Mouse (Mus musculus) testis, adult 2 months (tissue): ENCODE results near the gene Ptpa. TPM values are rescaled to one million over a fixed set of nuclear protein-coding genes. Genes with fewer than 3 reads are reported as not detected.
A peak's percentile ranks its signal among the peaks of the same experiment; 100 is the strongest.
"Not testable (repeated sequence)": the region's sequence is repeated elsewhere in the genome, so short reads cannot be mapped to it uniquely, and the experiment has no call there.

Experiments
- H3K27ac ChIP-seq: fragments of 200-500 bp; 2 replicates; pipeline ENCODE4 v1.5.1; 2012; ENCODE audit warnings: low read depth, low read length; ENCODE audit not compliant: control insufficient read depth, insufficient read depth
- H3K27me3 ChIP-seq: fragments of 200-500 bp; 2 replicates; pipeline ENCODE4 v1.6.1; 2012; ENCODE audit warnings: mild to moderate bottlenecking, low read length, moderate library complexity; ENCODE audit not compliant: control insufficient read depth, insufficient read depth
- H3K36me3 ChIP-seq: fragments of 200-500 bp; 2 replicates; pipeline ENCODE4 v1.6.1; 2012; ENCODE audit warnings: mild to moderate bottlenecking, low read length; ENCODE audit not compliant: control insufficient read depth, insufficient read depth
- H3K4me1 ChIP-seq: fragments of 200-500 bp; 2 replicates; pipeline ENCODE4 v1.6.1; 2012; ENCODE audit warnings: low read length; ENCODE audit not compliant: control insufficient read depth, insufficient read depth
- H3K4me3 ChIP-seq: fragments of 200-500 bp; 2 replicates; pipeline ENCODE4 v1.5.1; 2012; ENCODE audit warnings: low read depth, mild to moderate bottlenecking, low read length, moderate library complexity, mixed read lengths; ENCODE audit not compliant: control insufficient read depth
- CTCF ChIP-seq: fragments of 200-500 bp; IDR thresholded peaks from 2 replicates; pipeline ENCODE4 v1.5.1; 2012; ENCODE audit warnings: low read depth, mild to moderate bottlenecking, inconsistent platforms, low read length, moderate library complexity; ENCODE audit not compliant: control insufficient read depth, insufficient read depth, insufficient replicate concordance
- POLR2A ChIP-seq: fragments of 200-500 bp; IDR thresholded peaks from 2 replicates; pipeline ENCODE4 v1.6.1; 2012; ENCODE audit warnings: low read depth, mild to moderate bottlenecking, inconsistent platforms, low read length, moderate library complexity; ENCODE audit not compliant: control insufficient read depth
- polyA plus RNA-seq: library from polyadenylated mRNA; depleted of rRNA; stranded (reverse); fragments of >200 nt; gene quantifications from 2 replicates; pipeline ENCODE4 v1.2.3, GENCODE M21; 2012

The Ptpa gene
- polyA plus RNA-seq, 1 experiment = 87.3 TPM

DNA sequence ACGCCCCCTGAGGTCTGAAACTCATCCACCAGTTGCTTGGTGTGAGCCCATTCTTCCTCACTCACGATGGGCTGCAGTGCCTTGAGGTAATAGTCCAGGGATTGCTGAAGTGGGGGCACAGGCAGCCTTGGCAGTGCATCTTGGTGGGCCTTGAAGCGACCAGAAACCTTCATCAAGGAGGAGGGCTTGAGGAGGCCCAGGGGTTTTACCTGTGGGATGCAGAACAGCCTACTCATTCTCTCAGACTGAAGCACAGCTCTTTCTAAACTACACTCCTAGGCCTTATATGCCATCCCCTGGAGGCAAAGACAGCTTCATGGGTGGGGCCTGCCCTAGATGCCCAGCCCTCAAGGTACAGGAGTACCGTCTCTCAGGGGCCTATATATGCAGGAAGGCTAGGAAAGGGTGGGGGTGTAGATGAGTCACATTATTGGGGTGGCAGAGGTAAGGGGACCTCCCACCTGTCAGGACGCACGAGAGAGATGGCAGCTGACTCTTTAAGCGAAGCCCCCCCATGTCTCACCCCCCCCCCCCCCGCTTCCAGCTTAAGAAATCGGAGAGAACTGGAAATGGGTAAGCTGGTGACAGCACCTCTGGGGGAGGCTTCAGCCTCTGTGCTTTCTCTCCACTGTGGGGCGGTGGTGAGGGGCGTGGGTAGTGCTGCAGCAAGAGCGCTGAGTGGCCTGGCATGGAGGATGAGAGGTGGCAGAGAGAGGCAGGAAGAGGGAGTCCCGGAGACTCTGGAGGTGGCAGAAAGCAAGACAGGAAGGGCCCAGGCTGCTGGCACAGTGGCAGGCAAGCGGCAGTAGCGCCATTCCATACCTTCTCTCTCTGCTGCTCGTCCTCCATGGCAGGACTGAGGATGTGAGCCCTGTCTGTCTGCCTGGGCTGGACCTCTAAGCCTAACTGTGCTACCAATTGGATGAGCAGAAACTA lies 2.5 kb upstream of the Ptpa start:
- H3K4me3 ChIP-seq = peak overlapping the region; percentile 96
- H3K27me3 ChIP-seq = no peaks in the 10 kb centered on the region
- no peak overlapping the region for H3K27ac ChIP-seq
- TF ChIP-seq POLR2A (no peak), CTCF (no peak)
- peaks cover 21% of the 10 kb centered on the region for H3K4me1 ChIP-seq
- H3K36me3 ChIP-seq = peaks cover 4% of the 10 kb centered on the region

DNA sequence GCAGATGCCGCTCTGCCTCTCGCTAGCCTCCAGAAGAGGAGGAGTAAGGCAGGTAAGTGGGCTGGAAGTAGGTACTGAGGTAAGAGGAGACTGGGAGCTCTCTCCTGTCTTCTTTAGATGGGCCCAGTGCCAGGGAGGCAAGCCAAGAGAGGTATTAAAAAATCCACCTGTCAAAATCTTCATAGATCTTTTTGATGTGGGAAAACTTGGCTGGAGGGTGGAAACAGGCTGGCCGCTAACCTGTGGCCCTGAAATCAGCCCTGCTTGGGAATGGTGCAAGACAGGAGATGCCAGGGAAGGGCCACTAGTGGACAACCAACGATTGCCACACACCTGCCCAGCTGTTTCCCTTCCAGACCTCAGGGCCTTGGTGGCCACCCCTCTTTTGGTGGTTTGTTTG lies 1.7 kb upstream of the Ptpa start:
- Histone ChIP-seq H3K4me3 (peak overlapping the region; percentile 96), H3K36me3 (peaks cover 2% of the 10 kb centered on the region), H3K27me3 (no peaks in the 10 kb centered on the region), H3K4me1 (peaks cover 22% of the 10 kb centered on the region), H3K27ac (no peak overlapping the region)
- TF ChIP-seq CTCF = no peak
- no peak for TF ChIP-seq POLR2A

DNA sequence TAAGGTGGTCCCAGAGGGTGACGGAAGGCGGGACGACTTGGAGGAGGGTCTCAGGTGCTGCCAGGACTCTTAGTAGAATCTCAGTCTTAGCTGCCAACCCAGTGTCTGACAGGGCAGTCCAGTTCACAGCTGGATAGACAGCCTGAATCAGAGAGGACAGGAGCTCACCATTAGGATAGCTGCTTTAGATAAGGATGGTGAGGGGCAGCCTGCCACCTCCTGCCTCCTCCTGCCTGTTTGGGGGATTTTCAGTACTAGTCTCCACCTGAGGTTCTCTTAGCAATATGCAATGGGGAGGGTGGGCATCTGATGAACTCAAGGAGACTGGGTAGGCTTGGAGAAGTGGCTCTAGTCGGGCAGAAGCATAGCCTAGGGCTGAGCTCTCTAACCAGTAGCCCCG lies 1.2 kb upstream of the Ptpa start:
- H3K4me1 ChIP-seq = peaks cover 22% of the 10 kb centered on the region

DNA sequence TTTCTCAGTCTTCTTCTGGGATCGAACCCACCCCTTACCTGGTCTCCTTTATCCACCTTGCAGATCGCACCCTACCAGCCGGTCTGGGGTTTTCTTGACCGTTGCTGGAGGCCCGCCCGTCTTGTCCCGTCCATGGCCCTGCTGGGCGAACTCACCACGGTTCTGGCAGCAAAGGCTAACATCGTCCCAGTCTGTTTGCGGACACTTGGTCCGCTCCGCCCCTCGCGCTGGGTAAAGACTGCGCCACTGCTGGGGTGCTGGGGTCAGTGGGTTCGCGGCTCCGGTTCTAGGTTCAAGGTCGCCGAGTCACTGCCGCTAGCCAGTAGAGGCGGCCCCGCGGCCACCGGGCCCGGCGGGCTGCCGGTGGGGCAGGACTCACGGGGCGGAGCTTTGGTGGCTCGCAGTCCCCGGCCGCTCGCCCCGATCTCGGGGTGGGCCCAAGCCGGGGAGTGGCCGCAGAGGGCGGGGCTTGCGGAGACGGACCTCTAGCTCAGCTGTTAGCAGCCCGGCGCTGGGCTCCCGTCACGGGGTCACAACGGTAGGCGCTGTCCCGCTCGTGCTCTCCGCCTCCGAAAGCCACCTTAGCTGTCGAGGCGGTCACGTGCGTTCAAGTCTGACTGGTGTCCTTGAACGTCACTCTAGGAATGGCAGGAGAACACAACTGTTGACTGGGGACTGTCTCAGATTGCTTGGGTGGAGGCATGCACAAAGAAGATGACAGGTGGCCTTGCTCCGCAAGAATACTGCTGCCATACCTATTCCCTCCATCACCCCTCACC lies 493 bp upstream of the Ptpa start, which contains the start of gene Crat:
Gene Crat (minus strand): TSS at position 657 of the 779 bp plus-strand sequence.
- no peaks in the 10 kb centered on the region for H3K27me3 ChIP-seq
- peak within 1 kb of the TSS; percentile 96 for H3K4me3 ChIP-seq
- H3K27ac ChIP-seq = peak within 1 kb of the TSS; percentile 99
- peaks cover 22% of the 10 kb centered on the region for H3K4me1 ChIP-seq
- no peak for TF ChIP-seq CTCF
- TF ChIP-seq POLR2A = no peak; the same call in none of the 2 replicates
- H3K36me3 ChIP-seq = peaks cover 2% of the 10 kb centered on the region

More for the DNA sequence above, 1.2 kb upstream of the Ptpa start:
- H3K27me3 ChIP-seq = no peaks in the 10 kb centered on the region
- peaks cover 2% of the 10 kb centered on the region for H3K36me3 ChIP-seq
- H3K27ac ChIP-seq = peak overlapping the region; percentile 99
- no peak for TF ChIP-seq CTCF
- TF ChIP-seq POLR2A = no peak
- peak overlapping the region; percentile 96 for H3K4me3 ChIP-seq

DNA sequence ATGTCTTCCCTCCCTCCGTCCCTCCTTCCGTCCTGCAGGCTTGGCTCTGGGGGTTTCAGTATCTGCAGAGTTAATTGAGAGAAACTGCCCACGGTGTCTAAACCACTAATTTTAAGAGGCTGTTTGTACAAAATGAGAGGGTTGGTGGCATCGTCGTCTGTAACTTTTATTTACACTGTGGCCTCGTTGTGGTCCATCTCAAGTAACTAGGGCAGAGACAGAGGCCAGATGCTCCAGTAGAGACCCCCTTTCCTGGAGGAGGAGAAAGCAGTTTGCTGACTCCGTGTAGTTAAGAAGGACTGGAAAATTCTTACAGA lies 768 bp downstream of the Ptpa start:
- Histone ChIP-seq H3K27ac (peak overlapping the region; percentile 99), H3K4me3 (peak overlapping the region; percentile 96), H3K36me3 (peaks cover 2% of the 10 kb centered on the region), H3K27me3 (no peaks in the 10 kb centered on the region), H3K4me1 (peaks cover 22% of the 10 kb centered on the region)
- TF ChIP-seq CTCF (no peak), POLR2A (no peak)

DNA sequence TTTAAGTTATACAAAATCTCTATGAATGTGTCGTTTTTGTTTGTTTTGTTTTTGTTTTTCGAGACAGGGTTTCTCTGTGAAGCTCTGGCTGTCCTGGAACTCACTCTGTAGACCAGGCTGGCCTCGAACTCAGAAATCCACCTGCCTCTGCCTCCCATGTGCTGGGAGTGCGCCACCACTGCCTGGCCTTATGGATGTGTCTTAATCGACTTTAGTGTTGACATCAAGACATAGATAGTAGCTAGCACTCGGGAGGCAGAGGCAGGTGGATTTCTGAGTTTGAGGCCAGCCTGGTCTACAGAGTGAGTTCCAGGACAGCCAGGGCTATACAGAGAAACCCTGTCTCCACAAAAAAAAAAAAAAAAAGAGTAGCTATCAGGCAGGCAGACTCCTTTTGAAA lies 1.3 kb downstream of the Ptpa start:
- H3K27me3 ChIP-seq, H3K27ac ChIP-seq, H3K36me3 ChIP-seq: not testable (repeated sequence)
- Histone ChIP-seq H3K4me1 (peaks cover 22% of the 10 kb centered on the region), H3K4me3 (peak overlapping the region; percentile 6; the same call in 1 of the 2 replicates)

DNA sequence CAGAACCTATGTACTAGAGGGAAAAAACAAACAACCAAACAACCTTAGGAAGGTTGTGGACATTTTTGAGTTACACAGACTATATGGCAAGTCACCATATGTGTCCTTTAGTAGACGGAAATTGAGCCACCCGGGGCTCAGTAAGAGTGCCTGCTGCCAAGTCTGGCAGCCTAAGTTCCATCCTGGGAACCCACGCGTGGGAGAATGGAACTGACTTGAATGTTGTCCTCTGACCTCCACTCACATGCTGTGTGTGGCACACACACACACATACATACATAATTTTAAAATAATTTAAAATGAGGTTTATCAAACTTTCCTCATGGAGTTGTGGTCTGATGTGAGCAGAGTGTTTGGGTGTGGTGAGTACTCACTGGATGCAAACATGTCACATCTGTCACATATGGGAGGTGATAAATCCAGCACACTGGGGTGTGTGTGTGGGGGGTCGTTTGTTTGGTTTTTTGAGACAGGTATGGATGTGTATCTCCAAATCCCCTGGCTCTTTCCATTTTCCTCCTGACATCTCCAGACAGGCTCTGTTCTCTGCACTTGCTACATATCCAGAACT lies 1.8 kb downstream of the Ptpa start:
- H3K27me3 ChIP-seq = no peaks in the 10 kb centered on the region
- H3K36me3 ChIP-seq = peaks cover 2% of the 10 kb centered on the region
- no peak overlapping the region for H3K27ac ChIP-seq
- no peak for TF ChIP-seq POLR2A
- no peak for TF ChIP-seq CTCF
- H3K4me3 ChIP-seq = no peak overlapping the region; the same call in 1 of the 2 replicates
- H3K4me1 ChIP-seq = peaks cover 22% of the 10 kb centered on the region
